Mouse (Mus musculus): ENCODE measurements around the gene Atp1a2.

Gene Atp1a2

GRCm38 (mm10) chr1:172297611-172298537 lies at the start of gene Atp1a2:
Atp1a2 (minus strand) TSS chr1:172298064.
- DNase-seq (ENCODE audit: low spot score) = no peak

DNA sequence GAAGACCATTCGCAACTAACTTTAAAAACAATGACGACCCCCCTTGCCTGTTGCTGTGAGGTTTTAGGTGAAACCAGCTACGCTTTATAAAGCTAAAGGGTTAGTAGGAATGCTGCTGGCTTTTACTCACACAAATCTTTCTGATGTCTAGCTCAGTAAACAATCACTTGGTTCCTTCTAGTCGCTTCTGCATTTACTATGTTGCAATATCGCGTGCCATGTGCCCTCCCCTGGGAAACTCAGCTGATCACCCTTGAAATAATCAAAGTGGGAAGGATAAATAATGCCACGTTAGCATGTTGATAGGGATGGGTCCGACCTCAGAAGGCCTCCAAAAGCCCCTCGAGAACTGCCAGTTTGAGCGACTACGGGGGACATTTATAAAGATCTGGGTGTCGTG lies 49.5 kb upstream of the Atp1a2 start:
- DNase-seq (ENCODE audit: low spot score) = no peak

GRCm38 (mm10) chr1:172346707-172347106 lies 48.8 kb upstream of the Atp1a2 start:
- DNase-seq (ENCODE audit: low spot score) = no peak

DNA sequence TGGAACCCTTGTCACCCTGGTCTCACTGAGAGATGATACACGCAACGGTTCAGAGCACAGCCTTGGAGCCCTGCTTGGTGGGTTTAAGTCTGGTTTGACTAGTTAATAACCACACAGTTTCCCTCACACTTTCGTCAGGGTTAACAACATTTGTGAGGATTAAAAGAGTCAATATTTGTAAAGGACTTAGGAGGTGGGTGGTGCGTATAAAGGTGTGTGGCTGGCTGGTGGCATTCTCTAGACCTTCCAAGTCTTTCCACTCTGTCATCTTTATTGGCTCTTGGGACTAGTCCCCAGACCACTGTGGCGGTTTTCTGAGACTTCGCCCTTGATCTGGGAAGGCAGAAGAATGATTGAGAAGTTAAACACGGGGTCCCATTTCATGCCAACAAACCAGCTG lies 47.0 kb upstream of the Atp1a2 start:
- no peak for DNase-seq (ENCODE audit: low spot score)

DNA sequence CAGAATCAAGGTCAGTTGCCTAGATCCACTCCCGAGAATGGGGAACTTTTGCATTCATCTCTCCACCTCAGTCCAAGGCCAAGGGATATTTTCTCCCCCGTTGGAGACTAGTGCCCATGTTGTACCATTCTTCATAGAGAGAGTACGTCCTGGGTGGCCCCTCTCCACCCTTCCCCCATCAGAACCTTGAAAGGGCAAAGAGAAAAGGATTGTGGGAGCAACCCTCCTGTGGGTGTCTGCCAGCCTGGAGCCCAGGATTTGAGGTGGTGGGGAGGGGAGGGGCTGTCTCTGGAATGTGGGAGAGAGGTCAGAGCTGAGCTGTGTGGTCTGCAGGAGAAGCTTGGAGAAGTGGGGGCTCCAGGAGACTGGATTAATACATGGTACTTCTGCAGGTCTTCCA lies 46.0 kb upstream of the Atp1a2 start:
- no peak for DNase-seq (ENCODE audit: low spot score)

GRCm38 (mm10) chr1:172342729-172343128 lies 44.9 kb upstream of the Atp1a2 start:
- DNase-seq (ENCODE audit: low spot score) = no peak

DNA sequence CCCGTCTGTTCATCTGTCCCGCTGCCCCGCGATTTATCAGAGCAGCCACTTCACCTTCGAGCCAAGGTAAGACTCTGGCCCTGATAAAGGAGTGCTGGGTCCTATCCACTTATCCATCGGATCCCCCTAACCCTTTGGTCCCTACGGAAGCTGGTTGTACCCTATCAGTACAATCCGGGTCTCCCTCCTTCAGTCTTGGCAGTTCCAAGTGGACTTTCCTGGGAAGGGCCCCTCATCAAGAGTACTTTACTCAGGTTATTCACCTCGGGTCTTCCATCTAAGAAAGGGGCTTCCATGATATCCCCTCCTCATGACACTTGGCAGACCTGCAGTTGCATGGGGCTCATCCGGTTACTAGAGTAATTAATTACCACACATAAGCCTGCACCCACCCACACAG lies 43.5 kb upstream of the Atp1a2 start:
- DNase-seq (ENCODE audit: low spot score) = no peak

- DNase-seq (ENCODE audit: low spot score) = no peak
Measured at GRCm38 (mm10) chr1:172340729-172341321, 43.0 kb upstream of the Atp1a2 start, which contains the start of gene Kcnj10. Kcnj10 (plus strand) TSS chr1:172341210.

- DNase-seq (ENCODE audit: low spot score) = no peak
Measured at GRCm38 (mm10) chr1:172337411-172338185, 39.7 kb upstream of the Atp1a2 start.

- no peak for DNase-seq (ENCODE audit: low spot score)
Measured at GRCm38 (mm10) chr1:172335804-172336203, 37.9 kb upstream of the Atp1a2 start.

GRCm38 (mm10) chr1:172333512-172333911 lies 35.6 kb upstream of the Atp1a2 start:
- DNase-seq (ENCODE audit: low spot score) = no peak

DNA sequence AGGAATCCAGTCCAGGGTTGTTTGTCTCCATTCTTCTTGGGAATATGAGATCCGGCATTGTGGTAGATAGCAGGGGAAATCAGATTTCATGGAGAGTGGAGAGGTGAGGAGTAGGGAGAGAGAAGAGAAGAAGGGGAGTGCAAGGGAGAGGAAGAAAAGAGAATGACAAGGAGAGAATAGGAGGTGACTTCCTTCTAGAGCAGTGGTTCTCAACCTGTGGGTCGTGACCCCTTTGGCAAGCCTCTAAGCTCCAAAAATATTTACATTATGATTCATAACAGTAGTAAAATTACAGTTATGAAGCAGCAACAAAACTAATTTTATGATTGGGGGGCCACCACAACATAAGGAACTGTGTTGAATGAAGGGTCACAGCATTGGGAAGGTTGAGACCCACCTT lies 35.1 kb upstream of the Atp1a2 start:
- no peak for DNase-seq (ENCODE audit: low spot score)

DNA sequence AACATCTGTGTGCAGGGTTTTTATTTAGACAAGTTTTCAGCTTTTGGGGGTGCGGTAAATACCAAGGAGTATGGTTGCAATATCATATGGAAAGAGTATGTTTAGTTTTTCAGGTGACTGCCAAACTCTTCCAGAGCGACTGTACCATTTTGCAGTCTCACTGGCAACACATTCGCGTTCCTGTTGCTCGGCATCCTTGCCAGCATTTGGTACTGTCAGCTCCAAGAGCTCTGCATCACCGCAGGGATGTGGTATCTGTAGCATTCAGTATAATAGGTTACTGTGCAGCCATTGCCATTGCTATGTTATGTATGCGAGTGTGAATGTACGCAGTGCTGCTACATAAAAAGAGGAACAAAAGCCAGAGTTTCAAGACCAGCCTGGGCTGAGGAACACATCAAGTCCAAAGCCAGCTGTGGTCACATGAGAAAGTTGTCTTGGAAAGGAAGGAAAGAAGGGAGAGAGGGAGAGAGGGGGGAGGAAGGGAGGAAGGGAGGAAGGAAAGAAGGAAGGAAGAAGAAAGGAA lies 33.6 kb upstream of the Atp1a2 start:
- DNase-seq (ENCODE audit: low spot score) = no peak

DNA sequence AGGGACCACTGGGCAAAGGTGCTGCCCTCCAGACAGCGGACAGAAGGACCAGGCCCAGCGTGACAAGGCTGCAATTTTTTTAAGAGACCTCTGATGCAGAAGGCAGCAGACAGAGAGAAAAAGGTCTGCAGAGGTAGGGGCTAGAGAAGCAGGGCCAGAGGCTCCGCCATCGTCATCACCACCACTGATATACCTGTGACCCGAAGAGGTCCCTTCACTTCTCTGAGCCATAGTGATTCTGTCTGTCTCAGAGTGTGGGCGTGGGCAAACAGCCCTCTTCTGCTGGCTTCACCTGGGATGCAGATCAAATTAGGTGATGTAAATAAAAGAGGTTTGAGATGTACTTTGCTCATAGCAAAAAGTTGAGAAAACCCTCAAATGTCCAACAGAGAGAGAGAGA lies 31.8 kb upstream of the Atp1a2 start:
- DNase-seq (ENCODE audit: low spot score) = no peak

DNA sequence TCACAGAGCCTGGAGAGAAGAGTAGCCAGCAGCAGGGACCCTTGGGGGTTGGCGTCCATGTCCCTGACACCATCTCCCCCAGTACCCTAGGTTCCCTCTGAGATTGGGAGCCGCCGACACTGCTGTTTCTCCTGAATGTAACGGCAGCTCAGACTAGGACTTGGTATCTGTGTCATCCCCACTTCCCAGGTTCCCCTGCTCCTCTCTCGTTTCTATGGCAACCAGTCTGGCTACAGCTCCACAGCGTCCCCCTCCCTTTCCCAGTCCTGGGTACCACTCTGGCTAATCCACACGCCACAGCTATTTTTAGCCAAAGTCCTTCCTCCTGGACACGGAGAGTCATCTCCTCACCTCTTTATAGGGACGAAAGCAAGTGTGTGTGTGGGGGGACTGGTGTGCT lies 31.3 kb upstream of the Atp1a2 start, which contains the start of gene Kcnj9:
TSS of gene Kcnj9 (minus strand) at position 188 of the 400 bp plus-strand sequence.
- no peak for DNase-seq (ENCODE audit: low spot score)

GRCm38 (mm10) chr1:172328461-172328860 lies 30.6 kb upstream of the Atp1a2 start:
- DNase-seq (ENCODE audit: low spot score) = no peak

- no peak for DNase-seq (ENCODE audit: low spot score)
Measured at GRCm38 (mm10) chr1:172328041-172328440, 30.2 kb upstream of the Atp1a2 start.

- no peak for DNase-seq (ENCODE audit: low spot score)
Measured at GRCm38 (mm10) chr1:172327206-172328001, 29.5 kb upstream of the Atp1a2 start.

DNA sequence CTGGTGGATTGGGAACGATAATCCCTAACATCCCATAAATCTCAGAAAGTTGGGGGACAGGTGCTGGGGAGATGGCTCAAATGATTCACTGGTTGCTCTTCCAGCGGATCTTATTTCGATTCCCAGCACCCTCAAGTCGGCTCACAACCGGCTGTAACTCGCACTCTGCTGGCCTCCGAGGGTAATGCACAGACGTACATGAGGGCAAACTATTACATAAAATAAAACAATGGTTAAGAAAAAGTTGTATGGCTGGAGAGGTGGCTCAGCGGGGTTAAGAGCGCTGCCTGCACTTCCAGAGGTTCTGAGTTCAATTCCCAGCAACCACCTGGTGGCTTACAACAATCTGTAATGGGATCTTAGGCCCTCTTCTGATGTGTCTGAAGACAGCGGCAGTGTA lies 28.8 kb upstream of the Atp1a2 start:
- DNase-seq (ENCODE audit: low spot score) = no peak

GRCm38 (mm10) chr1:172325680-172326535 lies 28.0 kb upstream of the Atp1a2 start:
- DNase-seq (ENCODE audit: low spot score) = no peak

Measured in urinary bladder, postnatal 10 days (tissue).